Mouse (Mus musculus) midbrain, embryonic 13.5 days (tissue): ENCODE measurements at regions not wholly inside any gene's neighbourhood (a gene's known extent, or its start where the extent isn't known, plus 50 kb on each side); places are given as distances from the start of the nearest gene placed in this dataset.

ENCODE experiments used
- ATAC-seq: fragments of 200-750 bp; cut with Nextera tagmentation; 2 replicates; pipeline ENCODE4 v1.8.0; 2017; ENCODE audit warnings: mild to moderate bottlenecking, moderate TSS enrichment, moderate library complexity
- H3K27ac ChIP-seq: fragments of 300-500 bp; sonication (generic); 2 replicates; pipeline ENCODE4 v1.5.1; 2015; ENCODE audit warnings: inconsistent platforms, mild to moderate bottlenecking, moderate library complexity
- H3K27me3 ChIP-seq: fragments of 300-500 bp; sonication (generic); 2 replicates; pipeline ENCODE4 v1.6.1; 2015; ENCODE audit warnings: mild to moderate bottlenecking, inconsistent platforms
- H3K36me3 ChIP-seq: fragments of 300-500 bp; sonication (generic); 2 replicates; pipeline ENCODE4 v1.6.1; 2015; ENCODE audit warnings: mild to moderate bottlenecking, inconsistent platforms
- H3K4me1 ChIP-seq: fragments of 300-500 bp; sonication (generic); replicated peaks from 2 replicates; pipeline ENCODE4 v1.6.1; 2015; ENCODE audit warnings: inconsistent platforms
- H3K4me2 ChIP-seq: fragments of 300-500 bp; sonication (generic); replicated peaks from 2 replicates; pipeline ENCODE4 v1.6.1; 2015; ENCODE audit warnings: moderate library complexity, mild to moderate bottlenecking, inconsistent platforms
- H3K4me3 ChIP-seq: fragments of 300-500 bp; sonication (generic); replicated peaks from 2 replicates; pipeline ENCODE4 v1.5.1; 2015; ENCODE audit warnings: mild to moderate bottlenecking, inconsistent platforms
- H3K9ac ChIP-seq: fragments of 300-500 bp; sonication (generic); replicated peaks from 2 replicates; pipeline ENCODE4 v1.6.1; 2015; ENCODE audit warnings: mild to moderate bottlenecking, inconsistent platforms
- H3K9me3 ChIP-seq: fragments of 300-500 bp; sonication (generic); 2 replicates; pipeline ENCODE4 v1.6.1; 2016; ENCODE audit warnings: mild to moderate bottlenecking, inconsistent platforms
- WGBS: fragments of 180-500 bp; shearing (Covaris S2); methylation state at CpG from one replicate; pipeline ENCODE4 v1.1.7; 2015; 5-methylcytosine and 5-hydroxymethylcytosine counted together

DNA sequence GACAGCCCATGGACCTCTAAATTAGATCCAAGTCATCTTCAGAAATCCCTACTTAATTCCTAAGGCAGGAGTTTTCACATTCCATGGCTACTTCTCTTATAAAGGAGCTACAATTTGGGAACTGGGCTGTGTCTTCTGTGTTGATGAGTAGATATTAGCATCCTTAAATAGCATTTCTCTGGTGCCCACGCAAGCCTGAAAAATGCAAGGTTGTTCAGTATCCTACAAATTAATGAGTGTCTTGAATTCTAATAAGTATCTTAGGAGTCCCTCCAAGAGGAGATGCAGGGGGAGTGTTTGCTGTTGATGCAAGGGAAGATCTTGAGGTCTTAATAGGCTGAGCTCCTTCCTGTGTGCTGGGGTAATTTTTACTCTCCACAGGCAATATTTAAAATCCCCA, 182.5 kb downstream of the Usp46 start:
- H3K4me1 ChIP-seq, result no peaks in the 10 kb centered on the region
- ATAC-seq, result no peak
- no peaks in the 10 kb centered on the region for H3K9me3 ChIP-seq
- no peaks in the 10 kb centered on the region for H3K36me3 ChIP-seq
- 83% methylated on average over 1 of the region's 1 CpGs for WGBS
- no peak overlapping the region for H3K4me2 ChIP-seq
- no peak overlapping the region for H3K9ac ChIP-seq
- H3K27ac ChIP-seq, result no peak overlapping the region
- H3K4me3 ChIP-seq, result no peak overlapping the region
- H3K27me3 ChIP-seq, result no peaks in the 10 kb centered on the region

DNA sequence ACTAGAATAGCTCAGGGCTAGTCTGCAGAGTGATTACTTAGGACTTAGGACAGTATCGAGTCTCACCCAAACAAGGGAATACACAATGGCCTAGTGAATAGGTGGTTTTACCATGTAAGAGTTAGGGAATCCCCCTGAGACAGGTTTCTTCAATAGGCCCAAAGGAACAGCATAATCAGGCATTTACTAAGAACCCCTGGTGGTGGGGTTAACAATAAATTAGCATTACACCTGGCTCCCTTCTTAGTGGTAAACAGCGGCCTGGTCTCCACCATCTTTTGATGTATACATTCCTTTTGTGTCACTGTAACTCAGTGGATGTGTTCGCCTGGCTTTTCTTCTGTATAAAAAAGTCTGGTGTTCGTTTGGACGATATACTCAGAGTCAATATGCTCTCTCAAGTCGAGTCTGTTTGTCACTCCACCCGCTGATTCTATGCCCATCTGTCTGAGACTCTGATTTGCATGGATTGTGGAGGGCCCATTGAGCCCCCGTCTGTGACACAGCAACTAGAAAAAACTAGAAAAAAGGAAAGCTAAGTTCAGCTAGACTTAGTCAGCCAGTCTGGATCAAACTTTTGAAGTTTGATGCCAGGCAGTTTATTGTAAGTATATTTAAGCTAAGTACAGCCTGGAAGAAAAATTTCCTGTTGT, 180.8 kb downstream of the Usp46 start:
- WGBS, result 73% methylated on average over 8 of the region's 8 CpGs
- no peaks in the 10 kb centered on the region for H3K9me3 ChIP-seq
- no peak overlapping the region for H3K27ac ChIP-seq
- H3K27me3 ChIP-seq, result no peaks in the 10 kb centered on the region
- no peak overlapping the region for H3K9ac ChIP-seq
- ATAC-seq, result no peak
- H3K4me3 ChIP-seq, result no peak overlapping the region
- no peak overlapping the region for H3K4me2 ChIP-seq
- peaks cover 1% of the 10 kb centered on the region; the same call in 1 of the 2 replicates for H3K4me1 ChIP-seq
- no peaks in the 10 kb centered on the region for H3K36me3 ChIP-seq

DNA sequence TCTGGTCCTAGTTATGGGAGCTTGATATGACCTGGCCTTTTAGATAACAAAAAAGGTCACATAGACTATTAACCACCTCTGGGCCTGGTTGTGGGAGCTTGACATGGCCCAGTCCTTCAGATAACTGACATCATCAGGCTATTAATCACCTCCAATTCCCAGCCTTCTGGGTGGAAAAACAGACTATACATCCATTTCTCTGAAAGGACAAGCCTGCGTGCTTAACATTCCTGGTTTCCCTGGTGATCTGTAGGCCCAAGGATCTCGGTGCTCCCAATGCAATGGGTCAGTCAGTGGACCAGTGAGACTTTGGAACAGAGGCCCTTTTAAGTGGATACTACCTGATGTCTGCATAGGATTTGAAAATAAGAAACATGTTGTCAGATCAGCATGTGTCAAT, 179.8 kb downstream of the Usp46 start:
- Histone ChIP-seq H3K27ac (no peak overlapping the region), H3K27me3 (no peaks in the 10 kb centered on the region), H3K9ac (no peak overlapping the region), H3K9me3 (no peaks in the 10 kb centered on the region), H3K4me1 (peaks cover 3% of the 10 kb centered on the region; the same call in 1 of the 2 replicates), H3K36me3 (no peaks in the 10 kb centered on the region), H3K4me2 (no peak overlapping the region), H3K4me3 (no peak overlapping the region)
- WGBS, result 53% methylated on average over 2 of the region's 2 CpGs
- no peak for ATAC-seq

DNA sequence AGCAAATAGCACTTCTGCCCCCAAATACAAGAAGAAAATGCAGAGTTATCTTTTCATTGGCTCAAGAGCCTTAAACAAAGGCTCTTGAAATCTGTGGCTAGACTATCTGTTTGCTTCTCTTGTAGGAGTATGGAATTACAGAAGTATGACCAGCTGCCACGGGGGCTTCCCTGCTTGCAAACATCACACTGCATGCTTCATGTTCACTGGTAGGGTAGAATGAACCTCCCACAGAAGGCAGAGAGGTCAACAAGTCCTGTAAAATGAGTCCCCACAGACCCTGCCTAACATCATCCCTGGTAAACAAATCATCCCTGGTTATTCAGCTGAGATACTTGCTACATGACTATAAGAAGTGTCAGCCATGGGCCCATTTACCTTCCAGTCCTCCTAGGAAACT, 178.9 kb downstream of the Usp46 start:
- ATAC-seq, result no peak
- H3K4me3 ChIP-seq, result no peak overlapping the region
- peaks cover 3% of the 10 kb centered on the region; the same call in 1 of the 2 replicates for H3K4me1 ChIP-seq
- H3K27me3 ChIP-seq, result no peaks in the 10 kb centered on the region
- 0 out of 2 replicates have a peak, but pooled peaks cover under 1% of the 10 kb centered on the region for H3K9me3 ChIP-seq
- H3K36me3 ChIP-seq, result no peaks in the 10 kb centered on the region
- WGBS, result 96% methylated on average over 1 of the region's 1 CpGs
- no peak overlapping the region for H3K4me2 ChIP-seq
- H3K27ac ChIP-seq, result no peak overlapping the region
- H3K9ac ChIP-seq, result no peak overlapping the region

DNA sequence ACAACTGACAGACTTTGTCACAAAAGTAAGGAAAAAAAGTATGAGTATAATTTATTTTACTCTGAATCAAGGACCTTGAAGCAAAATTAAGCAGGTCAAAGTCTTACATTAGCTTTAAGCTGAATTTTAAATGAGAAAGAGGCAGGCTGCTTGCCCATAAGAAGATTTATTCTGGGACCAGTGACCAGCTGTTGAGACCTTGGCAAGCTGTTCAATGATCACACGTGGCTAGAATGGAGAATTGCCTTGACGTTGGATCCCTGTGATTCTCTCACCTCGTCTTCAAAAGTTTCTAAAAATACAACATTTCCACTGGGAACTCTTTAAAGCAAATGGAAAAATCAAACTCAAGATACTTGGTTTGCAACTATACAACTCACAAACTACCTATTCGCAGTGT, 177.3 kb downstream of the Usp46 start:
- WGBS, result 88% methylated on average over 4 of the region's 4 CpGs
- no peak overlapping the region for H3K9ac ChIP-seq
- H3K9me3 ChIP-seq, result peaks cover 10% of the 10 kb centered on the region; the same call in 1 of the 2 replicates
- H3K36me3 ChIP-seq, result no peaks in the 10 kb centered on the region
- no peaks in the 10 kb centered on the region for H3K27me3 ChIP-seq
- ATAC-seq, result no peak
- peaks cover 3% of the 10 kb centered on the region; the same call in 1 of the 2 replicates for H3K4me1 ChIP-seq
- H3K4me2 ChIP-seq, result no peak overlapping the region
- no peak overlapping the region for H3K4me3 ChIP-seq
- no peak overlapping the region for H3K27ac ChIP-seq

DNA sequence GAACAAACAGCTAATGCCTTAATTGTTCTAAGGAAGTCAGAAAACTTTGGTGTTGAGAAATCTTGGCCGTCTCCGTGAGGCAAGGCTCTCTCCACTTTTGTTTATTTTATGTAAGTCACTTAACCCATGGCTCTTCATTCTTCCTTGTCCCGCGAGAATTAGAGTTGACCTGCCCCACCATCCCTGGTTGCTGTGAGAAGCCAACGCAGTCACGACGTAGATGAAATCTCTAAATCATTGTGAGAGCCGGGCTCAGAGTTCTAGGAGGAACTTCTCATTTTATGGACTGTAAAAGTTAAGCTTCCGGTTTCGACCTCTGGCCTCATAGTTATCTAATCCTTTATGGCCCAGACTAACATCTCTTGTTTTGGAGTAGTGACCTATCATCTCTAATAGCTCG, 176.6 kb downstream of the Usp46 start:
- H3K27ac ChIP-seq, result no peak overlapping the region
- peaks cover 3% of the 10 kb centered on the region; the same call in 1 of the 2 replicates for H3K4me1 ChIP-seq
- H3K4me3 ChIP-seq, result no peak overlapping the region
- no peak for ATAC-seq
- no peaks in the 10 kb centered on the region for H3K27me3 ChIP-seq
- no peaks in the 10 kb centered on the region for H3K36me3 ChIP-seq
- WGBS, result 94% methylated on average over 11 of the region's 11 CpGs
- H3K9me3 ChIP-seq, result peaks cover 10% of the 10 kb centered on the region; the same call in 1 of the 2 replicates
- H3K4me2 ChIP-seq, result no peak overlapping the region
- no peak overlapping the region for H3K9ac ChIP-seq

DNA sequence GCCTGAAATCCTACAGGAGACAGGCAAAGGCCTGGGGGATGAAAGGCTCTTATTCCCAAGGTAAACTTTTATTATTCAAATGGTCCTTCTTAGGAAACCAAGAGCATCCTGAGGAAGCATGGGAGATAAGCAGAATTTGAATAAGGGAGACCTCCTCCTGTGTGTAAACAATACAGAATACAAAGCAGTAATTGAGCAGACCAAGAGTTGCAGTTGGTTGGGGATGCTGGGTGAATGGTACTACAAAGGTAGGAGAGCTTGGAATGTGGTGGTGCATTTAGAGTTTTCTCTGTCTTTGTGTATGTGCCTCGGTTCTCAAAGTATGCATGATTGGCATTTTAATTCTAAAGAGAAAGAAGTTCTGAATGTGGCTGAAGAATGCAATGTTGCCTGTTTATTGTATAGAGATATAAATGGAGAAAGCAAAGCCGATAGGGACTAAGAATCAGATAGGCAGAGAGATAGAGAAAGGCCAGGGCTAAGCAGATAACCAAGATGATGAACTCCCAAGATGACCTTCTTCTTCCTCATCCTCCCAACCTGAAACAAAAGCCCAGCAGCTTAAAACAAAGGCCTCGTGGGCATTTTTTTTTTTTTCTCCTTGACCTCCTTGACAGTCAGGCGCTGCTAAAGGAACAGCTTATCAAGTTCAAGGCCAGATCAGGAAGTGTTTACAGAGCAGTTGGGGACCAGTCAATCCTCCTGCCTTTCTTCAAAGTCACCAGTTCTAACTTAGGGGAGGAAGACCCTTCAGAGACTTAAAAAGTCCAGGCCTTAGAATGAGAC, 175.6 kb downstream of the Usp46 start:
- Histone ChIP-seq H3K4me1 (peaks cover 3% of the 10 kb centered on the region; the same call in 1 of the 2 replicates), H3K9ac (no peak overlapping the region), H3K27ac (no peak overlapping the region), H3K4me2 (no peak overlapping the region), H3K27me3 (no peaks in the 10 kb centered on the region), H3K36me3 (no peaks in the 10 kb centered on the region), H3K9me3 (peaks cover 10% of the 10 kb centered on the region; the same call in 1 of the 2 replicates), H3K4me3 (no peak overlapping the region)
- WGBS, result 38% methylated on average over 4 of the region's 4 CpGs
- ATAC-seq, result no peak

DNA sequence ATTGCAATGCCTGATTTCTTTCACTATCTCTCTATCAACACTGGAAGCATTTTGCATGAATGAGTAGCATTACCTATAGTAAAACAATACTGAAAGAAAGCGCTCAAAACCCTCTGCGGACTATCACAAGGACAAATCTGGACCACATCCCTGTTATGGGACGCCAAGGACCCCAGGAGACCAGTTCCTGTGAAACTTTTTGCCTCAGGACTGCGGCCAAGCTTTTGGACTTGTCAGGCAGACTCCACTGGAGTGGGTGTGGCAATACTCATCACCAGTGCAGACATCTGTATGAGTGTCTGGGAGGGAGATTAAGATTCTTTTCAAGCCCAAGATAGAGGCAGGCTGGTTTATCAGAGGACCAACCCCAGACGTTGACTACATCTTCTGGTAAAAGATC, 173.0 kb downstream of the Usp46 start:
- no peak overlapping the region for H3K4me2 ChIP-seq
- peaks cover 3% of the 10 kb centered on the region; the same call in 1 of the 2 replicates for H3K4me1 ChIP-seq
- H3K4me3 ChIP-seq, result no peak overlapping the region
- no peak overlapping the region for H3K27ac ChIP-seq
- no peak for ATAC-seq
- H3K27me3 ChIP-seq, result no peaks in the 10 kb centered on the region
- H3K9ac ChIP-seq, result no peak overlapping the region
- 94% methylated on average over 5 of the region's 5 CpGs for WGBS
- no peaks in the 10 kb centered on the region for H3K36me3 ChIP-seq
- H3K9me3 ChIP-seq, result peaks cover 10% of the 10 kb centered on the region; the same call in 1 of the 2 replicates

DNA sequence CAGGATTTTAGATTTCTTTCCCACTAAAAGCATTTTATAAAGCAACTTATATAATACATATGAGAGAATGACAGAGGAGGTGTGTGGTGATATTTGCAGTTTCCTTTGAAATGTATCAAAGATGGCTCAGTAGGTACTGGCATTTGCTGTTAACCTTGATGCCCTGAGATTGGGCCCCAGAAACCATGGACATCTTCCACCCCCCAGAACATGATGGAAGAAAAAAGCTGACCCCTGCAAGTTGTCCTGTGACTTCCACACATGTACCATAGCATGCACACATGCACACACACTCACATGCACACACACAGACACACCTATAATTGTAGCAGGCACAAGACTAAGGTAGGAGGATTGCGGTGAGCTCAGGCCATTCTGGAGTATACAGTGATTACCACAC, 171.4 kb downstream of the Usp46 start:
- no peak for ATAC-seq

DNA sequence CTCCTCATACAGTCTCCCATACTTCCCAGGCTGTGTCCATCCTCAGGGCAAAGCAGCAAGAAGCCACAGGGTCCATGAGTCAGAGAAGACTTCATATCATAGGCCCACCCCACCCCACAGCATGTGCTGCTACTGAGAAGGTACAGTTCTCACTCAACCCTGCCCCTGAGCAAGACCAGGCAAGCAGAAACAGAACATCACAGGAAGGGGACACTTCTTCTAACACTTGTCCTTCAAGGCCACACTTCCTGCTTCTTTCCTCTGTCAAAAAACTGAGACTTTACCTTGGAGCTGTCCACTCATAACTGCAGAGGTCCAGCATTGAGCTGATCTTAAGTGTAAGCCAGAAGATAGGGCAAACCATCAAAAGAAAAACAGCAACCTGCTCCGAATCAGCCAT, 166.6 kb downstream of the Usp46 start:
- no peak overlapping the region for H3K4me3 ChIP-seq
- no peaks in the 10 kb centered on the region for H3K9me3 ChIP-seq
- WGBS, result 81% methylated on average over 1 of the region's 1 CpGs
- H3K27ac ChIP-seq, result no peak overlapping the region
- H3K27me3 ChIP-seq, result no peaks in the 10 kb centered on the region
- no peak for ATAC-seq
- H3K4me2 ChIP-seq, result no peak overlapping the region
- no peaks in the 10 kb centered on the region for H3K36me3 ChIP-seq
- H3K9ac ChIP-seq, result no peak overlapping the region
- H3K4me1 ChIP-seq, result 0 out of 2 replicates have a peak, but pooled peaks cover 4% of the 10 kb centered on the region

More for the DNA sequence above, 171.4 kb downstream of the Usp46 start:
- no peak overlapping the region for H3K9ac ChIP-seq
- peaks cover 10% of the 10 kb centered on the region; the same call in 1 of the 2 replicates for H3K9me3 ChIP-seq
- no peaks in the 10 kb centered on the region for H3K36me3 ChIP-seq
- no peak overlapping the region for H3K4me3 ChIP-seq
- 98% methylated on average over 1 of the region's 1 CpGs for WGBS
- peaks cover 3% of the 10 kb centered on the region; the same call in 1 of the 2 replicates for H3K4me1 ChIP-seq
- H3K4me2 ChIP-seq, result no peak overlapping the region
- H3K27me3 ChIP-seq, result no peaks in the 10 kb centered on the region
- no peak overlapping the region for H3K27ac ChIP-seq

DNA sequence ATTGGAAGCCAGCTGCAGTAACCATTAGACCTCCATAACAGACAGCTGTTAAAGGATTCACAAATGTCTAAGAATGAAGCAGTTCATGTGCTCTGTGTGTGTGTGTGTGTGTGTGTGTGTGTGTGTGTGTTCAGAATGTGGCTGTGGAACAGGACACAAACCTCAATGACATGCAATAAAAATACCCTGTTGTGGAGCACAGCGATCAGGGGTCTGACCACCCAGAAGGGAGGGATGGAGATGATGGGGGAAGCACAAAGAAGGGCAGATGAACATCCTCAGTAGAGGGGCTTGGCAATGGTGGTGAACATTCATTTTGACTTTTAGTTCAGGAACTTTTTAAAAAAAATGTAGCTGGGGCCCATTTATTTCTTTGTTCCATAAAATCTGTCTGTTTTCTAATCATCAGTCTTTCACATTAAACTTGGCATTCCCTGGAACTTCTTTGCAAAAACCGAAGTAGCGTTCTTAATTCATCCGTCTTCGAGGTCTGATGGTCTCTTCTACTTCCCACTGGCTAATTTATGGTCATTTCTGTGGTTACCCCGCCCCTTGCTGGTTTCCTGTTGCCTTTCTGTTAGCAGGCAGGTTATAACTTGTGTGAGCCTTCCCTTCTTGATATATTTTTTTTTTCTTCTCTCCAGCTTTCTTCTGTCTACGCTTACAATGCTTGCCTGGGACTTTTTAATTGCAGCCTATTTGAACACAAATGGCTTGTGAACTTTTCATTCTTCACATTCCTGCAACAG, 165.6 kb downstream of the Usp46 start:
- ATAC-seq, result no peak
- Histone ChIP-seq H3K4me2 (no peak overlapping the region), H3K27ac (no peak overlapping the region)

DNA sequence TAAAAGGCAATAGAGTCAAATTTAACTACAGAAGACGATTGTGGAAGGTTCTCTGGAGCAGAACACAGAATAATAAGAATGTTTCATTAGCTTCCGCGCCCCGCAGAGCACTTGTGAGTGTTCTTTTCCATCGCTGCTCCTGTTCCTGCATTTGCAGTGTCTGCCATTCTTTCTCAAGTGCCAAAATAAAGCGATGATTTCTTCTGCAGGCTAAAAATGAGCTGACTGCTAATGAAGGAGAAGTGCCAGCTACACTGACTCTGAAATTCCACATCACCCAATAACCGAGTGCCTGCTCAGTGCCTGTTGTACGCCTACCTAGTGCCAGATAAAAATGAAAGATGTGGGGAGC, 165.0 kb downstream of the Usp46 start:
- no peak overlapping the region for H3K9ac ChIP-seq
- 0 out of 2 replicates have a peak, but pooled peaks cover 4% of the 10 kb centered on the region for H3K4me1 ChIP-seq
- H3K9me3 ChIP-seq, result no peaks in the 10 kb centered on the region
- H3K4me2 ChIP-seq, result no peak overlapping the region
- no peaks in the 10 kb centered on the region for H3K36me3 ChIP-seq
- H3K27me3 ChIP-seq, result no peaks in the 10 kb centered on the region
- WGBS, result 53% methylated on average over 8 of the region's 8 CpGs
- H3K27ac ChIP-seq, result no peak overlapping the region
- H3K4me3 ChIP-seq, result no peak overlapping the region
- ATAC-seq, result no peak

More for the DNA sequence above, 165.6 kb downstream of the Usp46 start:
- Histone ChIP-seq H3K36me3 (no peaks in the 10 kb centered on the region), H3K9ac (no peak overlapping the region), H3K4me3 (no peak overlapping the region), H3K9me3 (no peaks in the 10 kb centered on the region), H3K27me3 (no peaks in the 10 kb centered on the region), H3K4me1 (0 out of 2 replicates have a peak, but pooled peaks cover 4% of the 10 kb centered on the region)
- 74% methylated on average over 7 of the region's 7 CpGs for WGBS
